Mouse (Mus musculus) myocyte (in vitro differentiated cells): Measurements from ENCODE around the gene Hsd17b12.

Experiments
- E2F4 ChIP-seq: IDR thresholded peaks from one replicate; pipeline ENCODE4 v1.6.1; 2011; ENCODE audit warnings: mild to moderate bottlenecking, control low read depth, moderate library complexity; ENCODE audit not compliant: insufficient read depth
- POLR2A ChIP-seq: IDR thresholded peaks from one replicate; pipeline ENCODE4 v1.6.1; 2011; ENCODE audit warnings: low read depth, mild to moderate bottlenecking, control low read depth, moderate library complexity; ENCODE audit not compliant: insufficient read length
- POLR2AphosphoS2 ChIP-seq: IDR thresholded peaks from one replicate; pipeline ENCODE4 v1.6.1; 2011; ENCODE audit warnings: low read depth, control low read depth; ENCODE audit not compliant: insufficient read length
- SRF ChIP-seq: IDR thresholded peaks from one replicate; pipeline ENCODE4 v1.6.1; 2011; ENCODE audit warnings: low read depth; ENCODE audit not compliant: control insufficient read depth, insufficient read length
- TCF12 ChIP-seq: IDR thresholded peaks from one replicate; pipeline ENCODE4 v1.6.1; 2011; ENCODE audit warnings: mild to moderate bottlenecking, control low read depth; ENCODE audit not compliant: poor library complexity, insufficient read depth, severe bottlenecking
- USF1 ChIP-seq: IDR thresholded peaks from one replicate; pipeline ENCODE4 v1.6.1; 2011; ENCODE audit warnings: low read depth, mild to moderate bottlenecking, control low read depth, moderate library complexity

GRCm38 (mm10) chr2:94059459-94059858 is 98.3 kb downstream of the Hsd17b12 start:
- TF ChIP-seq POLR2AphosphoS2 (no peak), POLR2A (no peak), E2F4 (no peak), TCF12 (no peak), SRF (no peak), USF1 (no peak)
